Mouse (Mus musculus) intestine, embryonic 16.5 days (tissue): ENCODE results near the gene Irf3. TPM values are rescaled to one million over a fixed set of nuclear protein-coding genes. Genes with fewer than 3 reads are reported as not detected.
A peak's percentile ranks its signal among the peaks of the same experiment; 100 is the strongest.

ENCODE experiments used
- ATAC-seq: fragments of 200-750 bp; cut with Nextera tagmentation; 2 replicates; pipeline ENCODE4 v1.8.0; 2017; ENCODE audit warnings: moderate TSS enrichment, moderate library complexity
- H3K27ac ChIP-seq: fragments of 300-500 bp; sonication (generic); 2 replicates; pipeline ENCODE4 v1.5.1; 2014; ENCODE audit warnings: mild to moderate bottlenecking, low read length
- H3K27me3 ChIP-seq: fragments of 300-500 bp; sonication (generic); replicated peaks from 2 replicates; pipeline ENCODE4 v1.6.1; 2014; ENCODE audit warnings: low read length, control low read depth, mixed read lengths; ENCODE audit not compliant: control insufficient read depth, insufficient read depth
- H3K36me3 ChIP-seq: fragments of 300-500 bp; sonication (generic); 2 replicates; pipeline ENCODE4 v1.6.1; 2014; ENCODE audit warnings: low read length, control low read depth; ENCODE audit not compliant: control insufficient read depth, insufficient read depth
- H3K4me1 ChIP-seq: fragments of 300-500 bp; sonication (generic); 2 replicates; pipeline ENCODE4 v1.6.1; 2014; ENCODE audit warnings: low read length, control low read depth, mixed read lengths; ENCODE audit not compliant: control insufficient read depth, insufficient read depth
- H3K4me2 ChIP-seq: fragments of 300-500 bp; sonication (generic); 2 replicates; pipeline ENCODE4 v1.6.1; 2014; ENCODE audit warnings: low read depth, low read length, control low read depth
- H3K4me3 ChIP-seq: fragments of 300-500 bp; sonication (generic); 2 replicates; pipeline ENCODE4 v1.5.1; 2014; ENCODE audit warnings: mild to moderate bottlenecking, low read length
- H3K9ac ChIP-seq: fragments of 300-500 bp; sonication (generic); 2 replicates; pipeline ENCODE4 v1.6.1; 2014; ENCODE audit warnings: low read depth, low read length
- H3K9me3 ChIP-seq: fragments of 300-500 bp; sonication (generic); 2 replicates; pipeline ENCODE4 v1.6.1; 2016; ENCODE audit warnings: low read length, control low read depth; ENCODE audit not compliant: control insufficient read depth
- WGBS: fragments of 180-500 bp; shearing (Covaris S2); extraction: QIAGEN DNeasy Blood & Tissue Kit; methylation state at CpG from one replicate; pipeline ENCODE4 v1.1.7; 2014; 5-methylcytosine and 5-hydroxymethylcytosine counted together
- polyA plus RNA-seq: library from polyadenylated mRNA; unstranded; fragments of >200 nt; fragmentation: Nextera tagmentation; extraction: Ambion mirVana; gene quantifications from 2 replicates; pipeline ENCODE4 v1.2.1, GENCODE M21; 2015

The Irf3 gene
- 96.1 and 115 TPM in 2 replicates for polyA plus RNA-seq

- WGBS: under 1% methylated on average over 43 of the region's 43 CpGs
- peaks cover 34% of the 10 kb centered on the region for H3K4me1 ChIP-seq
- H3K9ac ChIP-seq: peak within 1 kb of the TSS; percentile 89
- H3K27ac ChIP-seq: peak within 1 kb of the TSS; percentile 95
- no peaks in the 10 kb centered on the region for H3K27me3 ChIP-seq
- H3K4me2 ChIP-seq: peak within 1 kb of the TSS; percentile 93
- H3K36me3 ChIP-seq: peaks cover 26% of the 10 kb centered on the region
- no peaks in the 10 kb centered on the region for H3K9me3 ChIP-seq
- H3K4me3 ChIP-seq: peak within 1 kb of the TSS; percentile 73
- ATAC-seq: peak; percentile 95
Measured at GRCm38 (mm10) chr7:44997231-44997939, at the start of gene Irf3. Irf3 (plus strand) TSS chr7:44997648.

GRCm38 (mm10) chr7:44949922-44950321, 47.5 kb upstream of the Irf3 start:
- Histone ChIP-seq H3K27me3 (peaks cover 19% of the 10 kb centered on the region), H3K9ac (no peak overlapping the region), H3K4me3 (no peak overlapping the region), H3K4me2 (no peak overlapping the region), H3K9me3 (no peaks in the 10 kb centered on the region), H3K36me3 (no peaks in the 10 kb centered on the region), H3K27ac (no peak overlapping the region), H3K4me1 (peaks cover 5% of the 10 kb centered on the region)
- no peak for ATAC-seq
- WGBS: 78% methylated on average over 6 of the region's 6 CpGs

DNA sequence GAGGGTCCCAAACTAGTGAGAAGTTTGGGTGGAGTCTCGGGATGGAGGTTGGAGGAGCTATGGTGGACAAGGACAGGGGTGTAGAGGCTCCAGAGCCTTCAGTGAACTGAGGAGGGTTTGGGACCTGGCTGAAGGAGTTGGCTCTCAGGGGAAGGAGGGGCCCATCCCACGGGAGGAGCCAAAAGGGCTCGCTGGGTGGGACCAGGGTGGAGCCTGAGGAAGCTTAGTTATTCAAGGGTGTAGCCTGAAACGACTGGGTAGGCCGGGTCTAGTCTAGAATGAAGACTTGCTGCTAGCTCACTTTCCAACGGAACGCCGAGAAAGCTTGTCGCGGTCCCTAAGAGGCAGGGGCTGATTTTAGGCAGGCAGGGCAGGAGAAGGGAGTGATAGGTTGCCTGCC, 45.5 kb upstream of the Irf3 start:
- Histone ChIP-seq H3K4me1 (peaks cover 5% of the 10 kb centered on the region), H3K4me2 (peak overlapping the region; percentile 82)
- WGBS: under 1% methylated on average over 10 of the region's 10 CpGs

DNA sequence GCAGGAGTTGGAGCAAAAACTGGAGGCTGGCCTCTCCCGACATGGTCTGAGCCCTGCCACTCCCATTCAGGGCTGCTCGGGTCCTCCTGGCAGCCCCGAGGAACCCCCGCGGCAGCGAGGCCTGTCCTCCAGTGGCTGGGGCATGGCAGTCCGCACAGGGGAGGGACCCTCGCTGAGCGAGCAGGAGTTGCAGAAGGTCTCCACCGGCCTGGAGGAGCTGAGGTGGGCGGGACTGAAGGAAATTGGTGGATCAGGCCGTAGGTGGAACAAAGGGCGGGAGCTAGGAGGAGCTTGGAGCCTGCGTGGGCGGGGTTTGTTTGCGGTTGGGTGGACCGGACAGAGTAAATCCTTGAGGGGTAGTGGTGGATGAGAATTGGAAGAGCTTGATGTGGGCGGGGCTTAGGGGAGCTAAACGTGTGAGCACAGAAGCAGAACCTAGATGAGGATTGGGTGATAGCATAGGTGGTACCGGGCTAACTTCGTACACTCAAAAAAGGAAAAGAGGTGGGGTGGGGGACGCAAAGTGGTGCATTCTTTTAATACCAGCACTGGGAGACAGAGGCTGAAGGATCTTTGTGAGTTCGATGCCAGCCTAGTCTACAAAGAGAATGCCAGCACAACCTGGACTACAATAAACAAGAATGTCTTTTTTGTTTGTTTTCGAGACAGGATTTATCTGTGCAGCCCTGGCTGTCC, 44.7 kb upstream of the Irf3 start:
- peak overlapping the region; percentile 68 for H3K9ac ChIP-seq
- H3K27ac ChIP-seq: peak overlapping the region; percentile 54
- peak overlapping the region; percentile 82 for H3K4me2 ChIP-seq
- peaks cover 19% of the 10 kb centered on the region for H3K27me3 ChIP-seq
- peaks cover 5% of the 10 kb centered on the region for H3K4me1 ChIP-seq
- peak overlapping the region; percentile 56 for H3K4me3 ChIP-seq
- ATAC-seq: peak; percentile 92
- H3K36me3 ChIP-seq: no peaks in the 10 kb centered on the region
- H3K9me3 ChIP-seq: no peaks in the 10 kb centered on the region
- WGBS: 6% methylated on average over 23 of the region's 24 CpGs

More for the DNA sequence above, 45.5 kb upstream of the Irf3 start:
- H3K27ac ChIP-seq: no peak overlapping the region
- H3K9ac ChIP-seq: peak overlapping the region; percentile 68
- peak; percentile 89 for ATAC-seq
- H3K27me3 ChIP-seq: peaks cover 19% of the 10 kb centered on the region
- H3K36me3 ChIP-seq: no peaks in the 10 kb centered on the region
- peak overlapping the region; percentile 56 for H3K4me3 ChIP-seq
- H3K9me3 ChIP-seq: no peaks in the 10 kb centered on the region

GRCm38 (mm10) chr7:44953561-44953960, 43.9 kb upstream of the Irf3 start:
- Histone ChIP-seq H3K4me1 (peaks cover 5% of the 10 kb centered on the region), H3K9me3 (no peaks in the 10 kb centered on the region), H3K36me3 (no peaks in the 10 kb centered on the region), H3K4me2 (no peak overlapping the region), H3K27me3 (peaks cover 19% of the 10 kb centered on the region), H3K9ac (no peak overlapping the region), H3K4me3 (no peak overlapping the region), H3K27ac (no peak overlapping the region)
- no peak for ATAC-seq
- WGBS: 63% methylated on average over 14 of the region's 14 CpGs

DNA sequence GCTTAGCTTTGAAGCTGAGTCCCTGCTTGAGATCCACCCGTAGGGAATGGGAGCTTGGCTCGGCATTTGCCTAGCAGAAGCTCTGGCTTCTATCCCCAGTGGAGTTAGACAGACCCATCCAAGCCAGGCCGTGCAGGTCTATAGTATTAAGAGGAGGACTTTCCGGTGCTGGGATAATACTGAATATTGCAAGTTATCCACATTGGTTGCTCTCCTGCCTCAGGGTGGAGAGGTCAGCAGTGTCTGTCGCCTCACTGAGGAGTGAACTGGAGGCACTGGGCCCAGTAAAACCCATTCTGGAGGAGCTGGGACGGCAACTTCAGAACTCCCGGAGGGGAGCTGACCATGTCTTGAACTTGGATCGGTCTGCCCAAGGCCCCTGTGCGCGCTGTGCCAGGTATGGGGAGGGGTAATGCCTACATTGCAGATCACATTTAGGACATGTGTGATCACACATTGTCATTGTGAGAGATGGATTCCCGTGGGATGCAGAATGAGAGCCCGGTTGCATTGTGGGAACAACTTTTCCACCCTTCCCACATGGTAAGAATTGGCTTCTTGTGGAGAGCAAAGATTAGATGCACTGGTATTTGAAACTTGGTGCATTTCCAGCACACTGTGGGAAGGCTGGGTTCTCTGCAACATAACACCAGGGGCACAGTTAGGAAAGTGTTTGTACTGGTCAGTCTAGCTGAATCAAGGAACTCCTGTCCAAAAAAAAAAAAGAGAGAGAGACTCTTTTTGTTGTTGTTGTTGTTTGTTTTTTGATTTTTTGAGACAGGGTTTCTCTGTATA, 43.2 kb upstream of the Irf3 start:
- H3K27ac ChIP-seq: no peak overlapping the region
- no peak overlapping the region for H3K4me2 ChIP-seq
- peaks cover 18% of the 10 kb centered on the region for H3K27me3 ChIP-seq
- no peak overlapping the region for H3K9ac ChIP-seq
- H3K36me3 ChIP-seq: no peaks in the 10 kb centered on the region
- 83% methylated on average over 12 of the region's 12 CpGs for WGBS
- peaks cover 5% of the 10 kb centered on the region for H3K4me1 ChIP-seq
- no peak overlapping the region for H3K4me3 ChIP-seq
- ATAC-seq: no peak
- no peaks in the 10 kb centered on the region for H3K9me3 ChIP-seq

DNA sequence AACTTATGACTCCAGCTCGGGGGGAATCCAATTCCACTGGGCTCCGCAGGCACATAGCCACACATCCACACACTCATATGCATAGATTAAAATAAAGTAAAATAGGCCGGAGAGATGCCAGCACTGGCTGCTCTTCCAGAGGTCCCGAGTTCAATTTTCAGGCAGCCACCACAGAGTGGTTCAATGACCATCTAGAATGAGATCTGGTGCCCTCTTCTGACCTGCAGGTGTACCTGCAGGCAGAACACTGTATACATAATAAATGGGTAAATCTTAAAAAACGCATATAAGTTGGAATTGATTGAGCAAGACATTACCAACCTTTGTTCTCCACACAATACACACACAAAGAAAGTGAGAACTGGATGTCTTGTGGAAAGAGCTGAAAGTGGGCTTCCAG, 41.8 kb upstream of the Irf3 start:
- Histone ChIP-seq H3K9ac (no peak overlapping the region), H3K36me3 (no peaks in the 10 kb centered on the region), H3K4me2 (no peak overlapping the region), H3K4me1 (peaks cover 5% of the 10 kb centered on the region), H3K9me3 (no peaks in the 10 kb centered on the region), H3K27me3 (peaks cover 11% of the 10 kb centered on the region), H3K27ac (no peak overlapping the region), H3K4me3 (no peak overlapping the region)
- WGBS: 52% methylated on average over 5 of the region's 5 CpGs
- no peak for ATAC-seq

- no peak overlapping the region for H3K27ac ChIP-seq
- H3K27me3 ChIP-seq: peaks cover 5% of the 10 kb centered on the region
- WGBS: 62% methylated on average over 6 of the region's 6 CpGs
- peaks cover 5% of the 10 kb centered on the region for H3K4me1 ChIP-seq
- H3K36me3 ChIP-seq: no peaks in the 10 kb centered on the region
- no peak overlapping the region for H3K4me3 ChIP-seq
- no peak overlapping the region for H3K4me2 ChIP-seq
- no peak for ATAC-seq
- no peaks in the 10 kb centered on the region for H3K9me3 ChIP-seq
- H3K9ac ChIP-seq: no peak overlapping the region
Measured at GRCm38 (mm10) chr7:44956266-44956665, 41.2 kb upstream of the Irf3 start.

DNA sequence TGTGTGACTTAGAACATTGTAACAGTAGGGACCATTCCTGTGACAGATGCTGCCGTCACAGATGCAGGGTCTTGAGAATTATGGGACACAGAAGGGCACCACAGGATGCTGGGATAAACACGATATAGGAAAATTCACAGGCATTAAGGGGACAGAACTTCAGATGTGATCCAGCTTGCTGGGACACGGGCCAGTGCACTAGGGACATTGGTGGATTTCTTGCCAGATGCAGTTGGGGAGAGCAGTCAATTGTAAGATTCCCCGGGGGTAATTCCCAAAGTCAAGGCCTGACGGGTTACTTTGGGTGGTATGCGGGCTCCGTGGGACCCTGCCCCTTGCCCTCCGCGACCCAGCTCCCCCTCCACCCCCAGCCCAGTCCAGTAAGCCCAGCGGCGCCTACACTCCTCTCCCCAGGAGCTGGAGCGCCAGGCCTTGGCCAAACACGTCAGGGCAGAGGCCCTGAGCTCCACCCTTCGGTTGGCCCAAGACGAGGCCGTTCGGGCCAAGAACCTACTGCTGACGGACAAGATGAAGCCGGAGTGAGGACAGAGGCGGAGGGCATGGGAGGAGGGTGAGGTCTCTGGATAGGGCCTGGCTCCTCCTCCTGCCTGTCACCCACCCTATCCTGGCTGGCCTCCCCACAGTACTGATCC, 40.1 kb upstream of the Irf3 start:
- H3K4me2 ChIP-seq: no peak overlapping the region
- no peaks in the 10 kb centered on the region for H3K9me3 ChIP-seq
- no peak overlapping the region for H3K4me3 ChIP-seq
- no peak overlapping the region for H3K9ac ChIP-seq
- H3K36me3 ChIP-seq: no peaks in the 10 kb centered on the region
- H3K27ac ChIP-seq: no peak overlapping the region
- no peaks in the 10 kb centered on the region; the same call in 1 of the 2 replicates for H3K4me1 ChIP-seq
- H3K27me3 ChIP-seq: no peaks in the 10 kb centered on the region
- ATAC-seq: no peak
- WGBS: 77% methylated on average over 20 of the region's 20 CpGs
